Mouse (Mus musculus): Measurements from ENCODE around the gene Ccdc54.
A peak's percentile ranks its signal among the peaks of the same experiment; 100 is the strongest.

The Ccdc54 gene

DNA sequence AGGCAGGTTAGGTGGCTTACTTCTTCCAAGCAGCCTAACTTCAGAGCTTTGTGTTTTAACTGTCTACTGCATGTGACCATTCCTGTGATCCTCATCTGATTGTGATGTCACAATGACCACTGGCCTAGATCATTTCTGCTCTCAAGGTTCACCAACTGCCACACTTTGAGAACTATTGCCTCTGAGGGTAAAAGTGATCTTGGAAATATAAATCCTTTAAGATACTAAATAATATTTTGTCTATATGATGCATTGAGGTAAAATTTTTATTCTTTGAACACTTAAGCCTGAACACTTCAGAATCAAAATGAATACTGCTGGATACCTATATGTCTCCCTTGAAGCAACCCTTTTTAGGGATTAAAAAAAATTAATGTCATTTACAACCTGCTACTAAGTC lies at the start of gene Ccdc54:
Ccdc54 (minus strand) TSS at position 101 of the 400 bp plus-strand sequence.
- no peak for DNase-seq (ENCODE audit: low read depth, low spot score)

DNA sequence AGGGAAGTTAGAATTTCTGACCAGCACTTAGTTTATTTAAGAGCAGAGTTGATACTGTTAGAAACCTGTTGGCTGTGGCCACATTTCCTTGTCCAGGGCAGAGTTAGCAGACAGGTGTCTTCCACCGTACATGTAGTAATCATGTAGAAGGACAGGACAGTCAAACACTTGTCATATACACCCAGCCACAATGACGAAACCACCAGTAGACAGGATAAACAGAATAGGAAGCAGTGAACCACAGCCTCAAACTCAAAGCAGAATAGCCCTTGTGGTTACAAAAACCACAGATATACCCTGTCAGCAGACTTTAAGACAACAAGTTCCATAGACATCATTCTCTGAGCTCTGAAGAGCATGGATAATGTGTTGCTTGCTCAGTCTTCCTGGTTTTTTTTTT lies 41.6 kb upstream of the Ccdc54 start:
- no peak for DNase-seq (ENCODE audit: low read depth, low spot score)

DNA sequence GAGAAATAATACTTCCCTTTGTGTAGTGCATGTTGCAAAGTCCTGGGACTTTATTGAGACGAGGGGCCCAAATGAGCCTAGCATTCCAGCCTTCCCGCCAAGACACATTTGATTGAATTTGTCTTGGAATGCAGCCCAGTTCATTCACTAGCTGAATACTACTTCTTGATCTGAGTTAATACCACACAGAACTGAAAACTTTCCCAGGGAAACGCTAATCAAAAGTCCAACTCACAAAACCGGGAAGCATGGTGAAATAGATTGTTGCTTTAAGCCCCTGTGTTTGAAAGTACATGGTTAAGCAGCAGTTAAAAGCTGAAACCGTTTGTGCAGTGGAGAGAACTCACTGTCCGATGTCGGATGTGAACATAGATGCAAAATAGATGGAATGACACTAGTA lies 24.6 kb upstream of the Ccdc54 start:
- peak; percentile 12 for DNase-seq (ENCODE audit: low read depth, low spot score)

DNA sequence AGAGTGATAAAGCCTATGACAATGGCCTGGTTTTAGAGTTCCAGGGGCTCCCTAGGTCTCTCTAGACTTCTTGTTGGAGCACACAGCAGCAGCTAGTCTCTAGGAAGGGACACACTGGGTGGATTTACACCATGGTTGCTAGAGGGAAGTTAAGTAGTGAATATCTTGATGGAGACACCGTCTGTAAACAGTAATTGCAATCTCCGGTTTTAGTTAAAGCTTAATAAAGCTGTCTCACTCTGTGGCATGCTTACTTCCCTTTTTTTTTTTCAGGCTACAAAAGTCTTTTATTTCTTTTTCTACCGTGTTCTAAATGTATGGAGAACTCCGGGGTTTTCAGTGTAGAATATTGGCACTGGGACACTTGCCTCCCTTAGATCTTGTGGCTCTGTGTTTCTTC lies 22.0 kb upstream of the Ccdc54 start:
- DNase-seq (ENCODE audit: low read depth, low spot score): no peak

DNA sequence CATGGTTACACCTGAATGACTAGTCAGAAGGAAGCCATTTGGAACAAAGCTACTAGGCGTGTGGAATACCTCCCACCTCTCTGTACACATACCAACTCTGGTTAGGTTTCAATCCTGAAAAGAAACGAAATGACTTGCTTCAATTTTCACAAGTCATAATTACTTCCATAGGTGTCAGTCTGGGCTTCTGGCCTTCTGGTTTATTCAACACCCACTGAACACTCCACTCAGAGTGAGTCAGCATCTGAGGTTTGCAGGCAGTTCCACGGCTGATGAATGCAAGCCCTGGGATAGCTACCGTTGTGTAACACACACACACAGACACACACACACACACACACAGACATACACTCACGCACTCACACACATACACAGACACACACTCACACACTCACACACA lies 19.6 kb upstream of the Ccdc54 start:
- DNase-seq (ENCODE audit: low read depth, low spot score): no peak

DNA sequence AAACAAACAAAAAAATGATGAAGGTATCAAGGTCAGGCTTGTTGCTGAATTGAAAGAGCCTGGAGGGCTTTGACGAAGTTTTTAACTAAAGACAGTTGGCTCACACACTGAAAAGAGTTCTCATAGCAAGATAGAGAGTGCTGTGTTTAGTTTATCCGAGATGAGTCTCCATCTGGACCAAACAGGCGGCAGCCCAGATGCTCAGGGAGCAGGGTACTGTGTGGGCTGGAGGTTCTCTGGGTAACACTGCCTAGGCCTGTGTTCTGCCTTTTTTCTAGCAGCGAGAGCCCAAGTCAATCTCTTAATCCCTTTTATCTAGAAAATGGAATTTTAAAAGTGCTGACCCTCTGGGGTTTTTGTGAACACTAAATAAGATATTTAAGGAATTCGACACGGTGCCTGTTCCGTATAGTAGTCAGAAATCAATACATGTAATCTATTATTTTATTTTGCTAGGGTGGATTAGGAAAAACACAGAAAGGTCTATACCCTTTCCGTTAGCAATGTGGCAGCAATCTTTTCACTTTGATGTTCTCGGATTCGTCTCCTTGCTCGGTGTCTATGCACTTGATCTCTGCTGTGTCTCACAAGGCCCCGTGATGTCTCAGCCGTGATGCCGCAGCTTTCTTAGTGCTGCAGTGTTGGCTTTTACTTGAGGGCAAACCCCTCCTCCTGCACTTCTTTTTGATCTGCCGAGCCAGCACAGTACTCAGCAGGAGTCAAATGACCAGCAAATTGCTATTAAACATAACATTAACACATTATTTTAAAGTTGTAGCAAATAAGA lies 17.0 kb upstream of the Ccdc54 start:
- no peak for DNase-seq (ENCODE audit: low read depth, low spot score)

DNA sequence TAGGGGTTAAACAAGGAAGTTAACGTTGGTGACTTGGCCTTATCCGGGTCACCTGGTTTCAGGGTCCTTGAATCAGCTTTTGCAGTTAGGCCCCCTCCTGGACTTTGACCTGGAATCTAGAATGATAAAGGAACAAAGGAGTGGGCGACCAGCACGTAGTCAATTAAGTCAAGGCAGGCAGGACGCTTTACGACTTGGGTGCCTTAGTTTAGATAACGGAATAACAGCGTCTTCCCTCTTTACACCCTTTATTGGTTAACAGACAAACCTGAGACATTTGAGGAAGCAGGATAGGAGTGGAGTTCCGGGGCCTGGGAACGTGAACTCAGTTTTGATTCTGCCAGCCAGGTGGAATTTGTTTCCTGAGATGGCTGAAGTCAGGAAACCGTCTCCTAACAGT lies 13.9 kb upstream of the Ccdc54 start:
- DNase-seq (ENCODE audit: low read depth, low spot score): no peak

DNA sequence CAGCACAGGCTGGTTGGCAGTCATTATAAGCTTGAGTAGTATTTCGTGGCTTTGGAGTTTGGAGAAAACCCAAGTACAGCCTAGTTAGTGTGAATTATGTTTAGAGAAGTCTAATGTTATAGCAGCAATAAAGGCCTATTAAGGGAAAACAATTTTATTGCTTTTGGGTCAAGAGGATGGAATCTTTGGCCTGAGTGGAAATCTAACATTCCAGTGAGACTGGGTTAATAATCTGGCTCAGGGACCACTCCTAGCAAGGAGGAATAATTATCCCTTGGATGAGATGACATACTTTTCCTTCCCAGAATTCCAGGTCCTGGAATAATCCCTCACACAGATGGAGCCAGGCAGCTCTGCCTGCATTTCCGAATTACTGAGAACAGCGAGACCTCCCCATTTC lies 11.0 kb upstream of the Ccdc54 start:
- no peak for DNase-seq (ENCODE audit: low read depth, low spot score)

DNA sequence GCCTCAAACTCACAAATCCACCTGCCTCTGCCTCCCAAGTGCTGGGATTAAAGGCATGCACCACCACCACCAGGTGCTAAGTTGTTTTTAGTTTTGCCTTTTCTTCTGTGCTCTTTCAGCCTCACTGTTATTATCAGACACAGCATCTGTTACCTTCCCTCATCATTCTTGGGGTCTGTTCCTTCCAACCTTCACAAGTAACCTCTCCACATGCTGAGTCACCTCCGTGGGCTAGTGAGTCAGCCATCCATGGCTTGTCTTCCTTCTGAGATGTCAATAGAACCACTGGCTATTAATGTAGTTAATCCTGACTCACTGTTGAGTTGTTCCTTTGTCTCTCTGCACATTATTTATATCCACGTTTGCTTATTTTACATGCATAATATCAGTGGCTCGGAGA lies 9.7 kb upstream of the Ccdc54 start:
- DNase-seq (ENCODE audit: low read depth, low spot score): no peak

DNA sequence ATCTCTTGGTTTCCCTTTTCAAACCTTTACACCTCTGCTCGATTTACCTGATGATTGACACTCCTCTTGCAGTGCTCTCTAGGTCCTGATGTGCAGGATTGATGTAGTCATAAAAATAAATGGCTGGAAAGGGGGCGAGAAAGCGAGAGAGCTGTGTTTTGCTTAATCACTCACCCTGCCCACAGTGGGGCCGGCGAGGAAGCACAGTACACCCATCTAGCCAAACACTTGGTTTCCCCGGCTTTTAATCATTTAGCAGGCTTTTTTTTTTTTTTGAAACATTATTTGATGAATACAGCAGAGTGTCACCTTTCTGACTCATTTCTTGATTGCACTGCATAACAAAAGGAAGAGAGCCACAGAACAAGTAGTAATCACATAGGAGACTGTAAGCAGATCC lies 5.7 kb upstream of the Ccdc54 start:
- DNase-seq (ENCODE audit: low read depth, low spot score): no peak

DNA sequence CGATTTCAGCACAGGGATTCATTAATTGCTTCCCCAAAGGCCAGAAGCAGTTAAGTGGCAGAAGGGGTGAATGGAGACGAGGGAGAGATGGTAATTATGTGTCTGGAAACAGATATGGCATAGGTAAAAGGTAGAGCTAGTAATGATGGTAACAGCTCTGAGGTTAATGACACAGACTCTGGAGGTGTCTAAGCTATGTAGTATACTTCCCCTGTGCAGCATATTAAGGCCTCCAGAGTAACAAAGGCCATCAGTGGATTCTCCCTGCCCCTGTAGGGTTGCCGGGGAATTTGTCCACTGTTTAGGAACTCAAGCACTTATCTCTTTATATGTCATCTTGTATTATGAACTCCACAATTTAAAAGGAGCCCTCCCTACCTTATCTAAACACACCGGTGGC lies 5.2 kb upstream of the Ccdc54 start:
- no peak for DNase-seq (ENCODE audit: low read depth, low spot score)

DNA sequence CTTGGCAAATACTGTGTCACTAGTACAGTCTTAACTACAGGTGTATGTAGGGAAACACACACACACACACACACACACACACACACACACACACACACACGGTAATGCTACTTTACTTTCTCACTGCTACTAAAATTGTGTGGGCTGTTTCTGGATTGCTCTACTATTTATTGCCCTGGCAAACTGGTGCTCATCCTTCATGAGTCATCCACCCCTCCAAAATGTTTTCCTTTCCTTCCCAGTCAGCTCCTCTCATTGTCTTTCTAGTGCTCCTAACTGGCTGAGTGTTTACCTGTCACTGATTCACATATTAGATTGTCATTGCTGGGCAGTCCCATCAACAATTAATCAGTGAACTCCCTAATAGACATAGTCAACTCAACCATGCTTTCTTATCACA lies 3.9 kb upstream of the Ccdc54 start:
- no peak for DNase-seq (ENCODE audit: low read depth, low spot score)

DNA sequence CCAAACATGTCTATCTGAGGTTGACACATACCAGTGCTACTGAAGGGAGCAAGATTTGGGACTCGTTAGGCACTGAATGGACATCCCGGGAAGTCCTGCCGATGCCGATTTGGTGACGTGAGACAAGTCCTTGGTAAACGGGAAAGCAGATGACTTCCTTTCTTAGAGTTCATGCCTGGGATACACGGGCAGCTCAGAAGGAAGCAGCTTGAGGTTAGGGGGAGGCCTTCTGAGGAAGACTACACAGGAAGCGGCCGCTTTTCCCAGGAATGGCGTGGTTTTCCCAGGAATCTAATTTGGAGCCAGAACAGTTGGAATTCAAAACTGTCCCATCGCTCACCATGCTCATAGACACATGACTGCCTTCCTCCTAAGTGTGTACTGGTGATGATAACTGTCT lies 2.4 kb upstream of the Ccdc54 start:
- no peak for DNase-seq (ENCODE audit: low read depth, low spot score)

DNA sequence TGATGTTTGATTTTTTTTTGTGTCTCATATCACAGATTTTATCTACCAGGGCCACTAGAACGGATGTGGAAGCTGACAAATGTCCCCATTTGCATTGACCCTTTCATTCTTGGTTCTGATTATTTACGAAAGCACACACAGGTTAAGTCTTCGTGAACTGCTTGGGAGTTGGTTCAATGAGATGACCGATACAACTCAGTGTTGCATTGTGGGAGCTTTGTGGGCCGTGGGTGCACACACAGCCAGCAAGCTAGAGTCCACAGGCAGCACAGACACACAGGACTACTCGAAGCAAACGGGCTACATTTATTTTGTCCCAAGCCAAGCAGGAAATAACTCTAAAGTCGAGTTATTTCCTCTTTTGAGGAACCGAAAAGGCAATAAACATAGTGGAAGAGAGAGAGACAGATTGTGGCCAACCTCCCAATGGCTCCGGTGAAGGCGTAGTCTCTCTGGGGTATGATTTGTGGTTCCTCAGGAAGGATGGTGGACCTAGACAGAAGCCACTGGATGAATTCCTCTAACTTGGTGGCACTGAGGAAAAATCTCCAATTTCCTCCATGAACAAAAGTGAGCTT lies 1.3 kb downstream of the Ccdc54 start:
- DNase-seq (ENCODE audit: low read depth, low spot score): no peak

DNA sequence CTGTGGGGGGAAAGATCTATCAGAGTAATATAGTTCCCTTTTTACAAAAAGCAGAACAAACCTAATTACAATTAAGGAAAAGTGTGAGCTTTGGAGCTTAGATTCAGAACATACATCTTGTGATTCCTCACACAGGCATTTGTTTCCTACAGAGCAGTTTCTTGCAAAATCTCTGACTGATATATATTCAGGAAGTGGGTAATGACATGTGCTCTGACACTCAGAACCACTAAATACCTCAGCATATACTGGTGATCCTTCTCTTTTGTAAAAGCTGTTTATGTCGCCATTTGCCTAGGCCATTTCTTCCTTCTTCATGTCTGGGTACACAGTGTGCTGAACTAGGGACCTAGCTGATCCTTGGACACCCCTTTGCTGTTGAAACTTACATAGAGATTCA lies 2.8 kb downstream of the Ccdc54 start:
- no peak for DNase-seq (ENCODE audit: low read depth, low spot score)

DNA sequence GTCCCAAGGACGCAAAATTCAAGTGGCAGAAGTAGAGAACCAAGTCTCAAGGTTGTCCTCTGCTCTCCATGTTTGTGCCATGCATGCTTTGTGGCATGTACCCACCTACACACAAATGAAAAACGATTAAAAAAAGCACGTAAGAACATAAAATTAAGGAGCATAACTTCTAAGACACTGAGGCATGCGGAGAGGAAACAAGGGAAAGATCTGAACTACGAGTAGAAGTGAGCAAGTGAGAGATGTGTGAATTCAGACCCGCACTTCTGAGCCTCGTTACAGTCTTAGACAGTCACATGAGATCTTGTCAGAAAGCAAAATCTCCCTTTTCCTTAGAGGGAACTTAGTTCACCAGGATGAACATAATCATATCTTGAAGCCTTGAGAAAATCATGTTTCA lies 3.8 kb downstream of the Ccdc54 start:
- no peak for DNase-seq (ENCODE audit: low read depth, low spot score)

DNA sequence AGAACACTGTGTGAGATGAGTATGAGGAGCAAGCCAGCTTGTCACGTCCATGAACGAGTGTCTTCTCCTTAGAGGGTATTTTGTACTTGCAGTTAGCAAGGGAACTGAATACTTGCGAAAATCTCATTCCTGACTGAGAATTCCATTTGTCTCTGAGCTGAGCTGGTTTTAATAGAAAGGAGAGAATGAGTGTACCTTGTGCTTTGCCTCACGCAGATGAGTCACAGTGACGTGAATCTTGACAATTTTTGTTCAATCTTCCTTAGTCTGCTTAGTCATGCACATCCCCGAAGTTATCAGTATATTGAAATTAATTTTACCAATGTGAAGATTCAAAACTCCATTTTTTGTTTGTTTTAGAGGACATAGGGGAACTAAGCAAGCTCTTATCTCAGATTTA lies 12.6 kb downstream of the Ccdc54 start:
- DNase-seq (ENCODE audit: low read depth, low spot score): no peak

DNA sequence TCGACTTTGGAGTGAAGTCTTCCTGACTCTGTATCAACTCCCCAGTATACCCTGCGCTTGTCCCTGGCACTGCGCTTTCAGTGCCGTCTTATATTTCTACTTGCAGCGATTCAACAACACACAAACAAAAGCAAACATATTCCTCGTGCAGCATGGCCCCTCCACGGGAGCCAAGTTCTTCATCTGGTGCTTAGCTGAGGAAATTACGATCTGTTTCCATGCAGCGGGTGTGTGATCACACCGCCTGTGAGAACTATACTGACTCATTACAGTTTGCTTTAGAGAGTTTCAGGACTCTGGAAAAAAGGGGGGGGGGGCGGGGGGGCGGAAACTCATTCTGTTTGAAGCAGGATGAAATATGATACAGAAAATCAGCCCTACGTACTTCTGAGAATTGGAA lies 18.4 kb downstream of the Ccdc54 start:
- DNase-seq (ENCODE audit: low read depth, low spot score): peak; percentile 72

DNA sequence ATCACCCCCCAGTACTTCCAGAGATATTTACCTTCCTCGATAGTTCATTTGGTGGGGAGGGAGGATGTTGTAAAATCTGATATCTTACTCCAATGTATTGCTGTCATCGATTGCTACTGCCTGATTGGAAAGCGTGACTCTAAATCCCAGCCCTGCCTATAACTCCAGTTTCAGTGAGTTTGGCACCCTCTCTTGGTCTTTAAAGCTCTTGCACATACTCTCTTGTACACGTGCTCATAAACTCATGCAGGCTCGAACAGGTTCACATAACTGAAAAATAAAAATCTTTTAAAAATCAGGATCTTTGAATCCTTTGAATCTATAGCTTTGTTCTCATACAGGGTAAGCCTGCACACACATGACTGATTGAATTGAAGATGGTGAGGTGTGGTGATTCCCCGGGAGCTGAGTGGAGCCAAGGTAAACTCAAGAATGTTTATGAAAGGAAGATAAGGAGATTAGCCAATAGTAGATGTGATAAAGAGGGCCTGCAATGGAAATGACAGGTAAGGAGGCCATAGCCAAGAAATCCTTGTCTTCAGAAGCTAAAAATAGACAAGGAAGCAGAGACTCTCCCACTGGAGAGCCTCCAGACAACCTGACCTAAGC lies 31.7 kb downstream of the Ccdc54 start:
- no peak for DNase-seq (ENCODE audit: low read depth, low spot score)

DNA sequence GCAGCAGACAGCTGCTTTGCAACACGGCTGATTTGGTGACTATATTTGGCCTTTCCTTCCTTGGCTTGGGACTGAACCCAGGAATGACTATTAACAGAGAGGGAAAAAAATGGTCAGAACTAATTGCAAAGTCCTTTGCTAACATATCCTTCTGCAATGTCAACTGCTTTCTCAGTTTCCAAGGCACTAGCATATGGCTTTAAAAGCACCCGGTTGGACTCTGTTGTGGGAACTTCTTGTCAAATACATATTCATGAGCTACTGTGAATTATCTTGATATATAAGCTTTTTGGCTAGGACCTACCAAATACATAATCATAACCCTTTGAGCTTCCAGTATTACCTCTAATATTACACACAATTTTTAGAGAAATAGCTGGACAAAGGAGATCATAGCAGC lies 37.1 kb downstream of the Ccdc54 start:
- DNase-seq (ENCODE audit: low read depth, low spot score): no peak

DNA sequence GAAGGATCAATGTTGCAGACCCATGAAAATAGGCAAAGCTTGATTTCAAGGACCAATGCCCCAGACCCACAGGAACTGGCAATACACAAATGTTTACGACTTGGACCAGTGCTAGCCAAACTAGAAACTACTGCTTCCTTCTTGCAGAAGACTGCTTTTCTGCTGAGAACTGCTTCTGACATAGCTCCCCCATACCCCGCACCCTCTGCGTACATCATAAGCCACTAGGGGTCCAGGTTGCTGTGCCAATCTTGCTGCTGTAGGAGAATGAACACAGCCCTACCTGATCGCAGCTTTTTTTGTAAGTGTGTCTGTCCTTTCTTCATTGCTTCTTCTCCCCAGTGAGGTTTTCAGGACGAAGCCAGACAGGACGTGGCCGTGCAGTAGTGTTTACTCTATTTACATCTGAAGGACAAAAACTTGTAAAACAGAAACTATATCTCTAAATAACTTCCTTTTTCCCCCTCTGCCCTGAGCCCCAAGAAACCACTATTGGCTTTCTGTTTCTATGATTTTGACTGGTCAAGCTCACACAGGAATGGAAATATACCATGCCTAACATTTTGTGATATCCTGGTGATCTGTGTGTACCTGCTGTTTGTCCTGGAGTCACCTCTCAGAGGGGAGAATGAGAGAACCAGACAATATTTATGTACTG lies 39.0 kb downstream of the Ccdc54 start:
- no peak for DNase-seq (ENCODE audit: low read depth, low spot score)

DNA sequence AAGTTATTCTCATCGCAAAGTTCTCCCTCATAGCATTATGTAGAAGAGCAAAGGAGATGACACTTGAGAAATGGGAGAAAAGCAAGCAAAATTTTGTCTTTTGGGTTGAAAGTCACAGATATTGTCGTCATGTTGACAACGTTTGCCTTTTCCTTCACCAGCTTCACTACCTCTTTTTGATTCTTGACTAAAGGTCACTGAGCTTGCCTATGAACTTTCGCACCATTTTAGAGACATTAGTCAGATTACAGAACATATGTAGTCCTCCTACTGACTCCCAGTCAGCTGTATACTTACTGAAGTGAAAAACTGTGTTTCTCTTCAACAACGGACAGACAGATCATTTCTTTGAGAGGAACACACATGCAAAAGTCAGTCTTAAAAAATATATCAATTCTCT lies 40.0 kb downstream of the Ccdc54 start:
- DNase-seq (ENCODE audit: low read depth, low spot score): no peak
